Mouse (Mus musculus) testis, adult 2 months (tissue): Measurements from ENCODE around the gene Rln1. TPM values are rescaled to one million over a fixed set of nuclear protein-coding genes. Genes with fewer than 3 reads are reported as not detected.

Source experiments
- H3K27ac ChIP-seq: fragments of 200-500 bp; 2 replicates; pipeline ENCODE4 v1.5.1; 2012; ENCODE audit warnings: low read depth, low read length; ENCODE audit not compliant: control insufficient read depth, insufficient read depth
- H3K27me3 ChIP-seq: fragments of 200-500 bp; 2 replicates; pipeline ENCODE4 v1.6.1; 2012; ENCODE audit warnings: mild to moderate bottlenecking, low read length, moderate library complexity; ENCODE audit not compliant: control insufficient read depth, insufficient read depth
- H3K36me3 ChIP-seq: fragments of 200-500 bp; 2 replicates; pipeline ENCODE4 v1.6.1; 2012; ENCODE audit warnings: mild to moderate bottlenecking, low read length; ENCODE audit not compliant: control insufficient read depth, insufficient read depth
- H3K4me1 ChIP-seq: fragments of 200-500 bp; 2 replicates; pipeline ENCODE4 v1.6.1; 2012; ENCODE audit warnings: low read length; ENCODE audit not compliant: control insufficient read depth, insufficient read depth
- H3K4me3 ChIP-seq: fragments of 200-500 bp; 2 replicates; pipeline ENCODE4 v1.5.1; 2012; ENCODE audit warnings: low read depth, mild to moderate bottlenecking, low read length, moderate library complexity, mixed read lengths; ENCODE audit not compliant: control insufficient read depth
- CTCF ChIP-seq: fragments of 200-500 bp; IDR thresholded peaks from 2 replicates; pipeline ENCODE4 v1.5.1; 2012; ENCODE audit warnings: low read depth, mild to moderate bottlenecking, inconsistent platforms, low read length, moderate library complexity; ENCODE audit not compliant: control insufficient read depth, insufficient read depth, insufficient replicate concordance
- POLR2A ChIP-seq: fragments of 200-500 bp; IDR thresholded peaks from 2 replicates; pipeline ENCODE4 v1.6.1; 2012; ENCODE audit warnings: low read depth, mild to moderate bottlenecking, inconsistent platforms, low read length, moderate library complexity; ENCODE audit not compliant: control insufficient read depth
- polyA plus RNA-seq: library from polyadenylated mRNA; depleted of rRNA; stranded (reverse); fragments of >200 nt; gene quantifications from 2 replicates; pipeline ENCODE4 v1.2.3, GENCODE M21; 2012; rRNA removed

The Rln1 gene
- polyA plus RNA-seq = not detected in 2 replicates

DNA sequence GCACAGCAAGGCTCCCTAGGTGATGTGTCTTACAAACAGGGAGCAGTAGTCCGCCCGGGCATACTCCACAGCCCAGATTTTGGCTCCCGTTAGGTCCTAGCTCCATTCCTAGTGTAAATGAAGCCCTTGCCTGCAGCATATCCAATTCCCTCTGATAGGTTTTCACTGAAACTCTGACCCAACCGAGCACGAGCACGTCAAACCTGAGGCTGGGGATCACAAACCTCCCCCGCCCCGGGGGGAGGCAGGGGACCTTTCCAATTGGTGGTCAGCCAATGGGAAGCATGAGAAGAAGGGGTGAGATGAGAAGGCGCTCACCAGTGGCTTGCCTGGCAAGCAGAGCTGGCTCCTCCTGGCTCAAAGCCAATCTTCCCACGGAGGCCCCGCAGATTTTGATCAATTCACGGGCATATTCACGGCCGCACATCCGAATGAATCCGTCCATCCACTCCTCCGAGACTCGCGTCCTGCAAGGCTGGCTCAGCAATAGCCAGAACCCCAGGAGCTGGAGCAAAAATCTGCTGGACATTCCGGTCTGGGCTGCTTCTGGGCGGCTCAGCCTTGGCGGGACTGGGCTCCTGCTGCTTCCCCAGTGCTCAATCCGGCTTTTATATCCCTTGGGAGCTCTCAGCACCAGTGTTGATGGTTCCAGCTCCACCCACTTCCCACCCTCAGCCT lies at the start of gene Rln1:
Gene Rln1 (minus strand): TSS at position 603 of the 678 bp plus-strand sequence.
- no peak for TF ChIP-seq POLR2A
- TF ChIP-seq CTCF = no peak
- no peaks in the 10 kb centered on the region for H3K27me3 ChIP-seq
- H3K4me1 ChIP-seq = peaks cover 3% of the 10 kb centered on the region; the same call in 1 of the 2 replicates
- H3K36me3 ChIP-seq = no peaks in the 10 kb centered on the region
- H3K4me3 ChIP-seq = peak within 1 kb of the TSS; percentile 3; the same call in 1 of the 2 replicates
- no peak within 1 kb of the TSS for H3K27ac ChIP-seq

GRCm38 (mm10) chr19:29383368-29383767 lies 48.9 kb upstream of the Rln1 start:
- no peak for TF ChIP-seq POLR2A
- TF ChIP-seq CTCF = no peak
- no peak overlapping the region for H3K27ac ChIP-seq
- no peak overlapping the region for H3K4me3 ChIP-seq
- no peaks in the 10 kb centered on the region for H3K4me1 ChIP-seq
- H3K27me3 ChIP-seq = no peaks in the 10 kb centered on the region
- H3K36me3 ChIP-seq = no peaks in the 10 kb centered on the region

GRCm38 (mm10) chr19:29379839-29380603 lies 45.6 kb upstream of the Rln1 start:
- Histone ChIP-seq H3K36me3 (no peaks in the 10 kb centered on the region), H3K27me3 (no peaks in the 10 kb centered on the region), H3K4me1 (no peaks in the 10 kb centered on the region), H3K27ac (no peak overlapping the region), H3K4me3 (no peak overlapping the region)
- TF ChIP-seq POLR2A (no peak), CTCF (no peak)

DNA sequence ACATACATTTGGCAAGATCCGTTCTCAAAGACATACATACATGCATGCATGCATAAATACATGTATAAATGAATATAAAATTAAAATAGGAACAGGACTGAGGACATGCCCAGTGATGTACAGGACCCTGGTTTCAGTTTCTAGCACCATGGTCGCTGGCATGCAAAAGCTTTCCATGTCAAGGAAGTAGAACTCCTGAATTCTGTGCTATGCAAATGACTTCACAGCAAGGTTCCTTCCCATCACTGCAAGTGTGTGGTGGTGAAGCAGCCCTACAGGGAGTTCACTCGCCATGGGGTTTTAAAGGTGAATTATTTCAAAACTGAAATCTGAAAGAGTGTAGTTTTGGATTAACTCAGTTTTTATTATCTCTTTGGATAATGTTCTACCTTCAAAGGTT lies 41.9 kb upstream of the Rln1 start:
- Histone ChIP-seq H3K4me3 (no peak overlapping the region), H3K27ac (no peak overlapping the region), H3K27me3 (no peaks in the 10 kb centered on the region), H3K4me1 (no peaks in the 10 kb centered on the region), H3K36me3 (no peaks in the 10 kb centered on the region)
- no peak for TF ChIP-seq POLR2A
- no peak for TF ChIP-seq CTCF

GRCm38 (mm10) chr19:29374947-29375346 lies 40.5 kb upstream of the Rln1 start:
- H3K4me1 ChIP-seq = no peaks in the 10 kb centered on the region
- H3K36me3 ChIP-seq = no peaks in the 10 kb centered on the region
- H3K27ac ChIP-seq = no peak overlapping the region
- TF ChIP-seq CTCF (no peak), POLR2A (no peak)
- no peak overlapping the region for H3K4me3 ChIP-seq
- no peaks in the 10 kb centered on the region for H3K27me3 ChIP-seq

GRCm38 (mm10) chr19:29373438-29373837 lies 39.0 kb upstream of the Rln1 start:
- H3K4me3 ChIP-seq = no peak overlapping the region
- no peaks in the 10 kb centered on the region for H3K4me1 ChIP-seq
- no peaks in the 10 kb centered on the region for H3K27me3 ChIP-seq
- no peaks in the 10 kb centered on the region for H3K36me3 ChIP-seq
- no peak for TF ChIP-seq POLR2A
- TF ChIP-seq CTCF = no peak
- H3K27ac ChIP-seq = no peak overlapping the region

GRCm38 (mm10) chr19:29372621-29373020 lies 38.2 kb upstream of the Rln1 start:
- no peak overlapping the region for H3K27ac ChIP-seq
- no peaks in the 10 kb centered on the region for H3K27me3 ChIP-seq
- H3K36me3 ChIP-seq = no peaks in the 10 kb centered on the region
- H3K4me3 ChIP-seq = no peak overlapping the region
- TF ChIP-seq POLR2A (no peak), CTCF (no peak)
- no peaks in the 10 kb centered on the region for H3K4me1 ChIP-seq
